Mouse (Mus musculus): Measurements from ENCODE around the gene Acox1.

DNA sequence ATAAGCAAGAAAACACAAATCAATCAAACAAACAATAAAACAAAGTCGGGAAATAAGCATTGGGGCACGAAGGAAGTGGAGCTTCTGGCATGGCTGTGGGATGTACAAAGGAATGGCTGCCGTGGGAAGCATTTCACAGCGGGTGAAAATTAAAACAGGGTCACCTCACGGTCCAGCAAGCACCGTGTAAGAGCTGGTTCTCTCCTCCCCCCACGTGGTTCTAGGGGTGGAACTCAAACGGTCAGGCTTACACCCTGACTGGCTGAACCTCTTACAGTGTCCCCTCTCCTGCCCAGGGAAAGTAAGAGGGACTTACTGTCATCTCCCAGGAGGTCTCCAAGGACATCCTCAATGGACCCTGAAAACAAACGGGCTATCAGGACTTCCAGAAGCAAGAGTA, 35.8 kb downstream of the Acox1 start:
- TF ChIP-seq CTCF (IDR thresholded peaks at IDR 0.05; ENCODE audit: control insufficient read depth, insufficient read depth, insufficient read length) (no peak), MYOG (IDR thresholded peaks at IDR 0.05; ENCODE audit: control insufficient read depth, extremely low read depth, insufficient read length) (no peak), USF1 (IDR thresholded peaks at IDR 0.05; ENCODE audit: low read depth) (no peak), MAX (IDR thresholded peaks at IDR 0.05) (no peak), CEBPB (IDR thresholded peaks at IDR 0.05; ENCODE audit: low read depth) (no peak), MYOD1 (IDR thresholded peaks at IDR 0.05; ENCODE audit: control insufficient read depth, insufficient read length, low read depth) (no peak)

Measured in C2C12 (cell line).